Mouse (Mus musculus) embryo, embryonic 10.5 days (tissue): ENCODE data around the gene Ogdh.
"Not testable (repeated sequence)": the region's sequence is repeated elsewhere in the genome, so short reads cannot be mapped to it uniquely, and the experiment has no call there.

Source experiments
- DNase-seq: peaks from one replicate; pipeline ENCODE4 v3.0.0-alpha.2; 2015; ENCODE audit warnings: low spot score

Gene Ogdh

GRCm38 (mm10) chr11:6291401-6292115, at the start of gene Ogdh:
TSS of gene Ogdh (plus strand) at chr11:6291633.
- peak; percentile 99 for DNase-seq

- DNase-seq, result no peak
Measured at GRCm38 (mm10) chr11:6244707-6245106, 46.7 kb upstream of the Ogdh start.

- no peak for DNase-seq
Measured at GRCm38 (mm10) chr11:6252248-6252647, 39.2 kb upstream of the Ogdh start.

DNA sequence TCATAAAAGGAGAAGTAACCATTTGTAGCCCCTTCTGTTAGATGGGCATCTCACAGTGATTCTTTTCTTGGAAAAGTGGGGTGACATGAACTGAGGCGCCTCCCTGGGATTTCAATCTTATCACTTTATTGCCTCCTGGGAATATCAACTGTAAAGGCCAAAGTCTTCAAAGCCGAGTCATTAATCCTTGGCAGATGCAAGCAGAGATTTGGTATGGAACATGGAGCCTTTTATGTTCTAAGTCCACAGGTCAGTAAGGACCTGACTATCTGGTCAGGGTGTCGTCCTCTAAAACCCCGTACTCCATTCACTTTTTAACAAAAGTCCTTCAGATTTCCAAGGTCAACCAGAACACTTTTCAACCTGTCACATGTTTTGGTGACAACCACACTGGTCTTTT, 38.6 kb upstream of the Ogdh start:
- no peak for DNase-seq

GRCm38 (mm10) chr11:6254602-6255001, 36.8 kb upstream of the Ogdh start:
- not testable (repeated sequence) for DNase-seq

DNA sequence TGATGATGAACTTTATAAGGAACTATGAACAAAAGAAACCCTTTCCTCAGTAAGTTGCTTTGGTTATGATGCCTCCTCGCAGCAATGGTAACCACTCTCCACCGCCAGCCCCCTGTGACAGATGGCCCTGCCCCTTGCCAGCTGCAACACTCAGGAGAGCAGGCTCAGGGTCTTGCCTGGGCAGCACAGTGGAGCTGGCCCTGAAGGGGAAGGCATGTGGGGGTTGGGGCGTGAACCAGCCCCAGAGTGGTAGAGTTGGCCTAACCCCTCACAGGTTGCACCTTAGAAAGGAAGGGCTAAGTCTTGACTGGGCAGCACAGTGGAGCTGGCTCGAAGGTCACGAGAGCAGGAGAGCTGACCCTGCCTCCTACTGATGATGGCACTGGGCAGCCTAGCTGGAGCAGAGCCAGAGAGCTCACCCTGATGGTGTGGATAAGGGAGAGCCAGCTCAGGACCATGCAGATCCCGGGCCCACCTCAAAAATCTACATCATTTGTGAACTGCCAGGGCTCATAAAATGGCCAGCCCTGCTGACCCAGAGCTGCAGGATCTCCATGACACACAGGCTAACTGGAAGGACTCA, 34.9 kb upstream of the Ogdh start:
- no peak for DNase-seq

DNA sequence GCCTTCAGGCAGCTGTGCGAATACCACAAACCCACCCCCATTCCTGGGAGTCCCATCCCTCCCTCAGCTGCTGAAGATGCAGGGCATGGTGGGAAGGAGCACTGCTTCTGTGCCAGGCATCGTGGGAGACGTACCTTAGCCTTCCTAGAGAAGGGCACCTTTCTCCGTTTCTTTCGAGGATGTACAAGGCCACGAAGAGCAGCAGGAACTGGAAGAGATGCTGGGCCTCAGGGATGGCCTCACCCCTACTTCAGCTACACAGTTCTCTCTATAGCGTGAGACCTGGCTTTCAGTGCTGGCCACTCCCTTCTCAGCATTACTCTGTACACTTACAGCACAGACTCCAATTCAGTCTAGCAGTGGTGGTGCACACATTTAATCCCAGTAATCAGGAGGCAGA, 32.0 kb upstream of the Ogdh start:
- no peak for DNase-seq

DNA sequence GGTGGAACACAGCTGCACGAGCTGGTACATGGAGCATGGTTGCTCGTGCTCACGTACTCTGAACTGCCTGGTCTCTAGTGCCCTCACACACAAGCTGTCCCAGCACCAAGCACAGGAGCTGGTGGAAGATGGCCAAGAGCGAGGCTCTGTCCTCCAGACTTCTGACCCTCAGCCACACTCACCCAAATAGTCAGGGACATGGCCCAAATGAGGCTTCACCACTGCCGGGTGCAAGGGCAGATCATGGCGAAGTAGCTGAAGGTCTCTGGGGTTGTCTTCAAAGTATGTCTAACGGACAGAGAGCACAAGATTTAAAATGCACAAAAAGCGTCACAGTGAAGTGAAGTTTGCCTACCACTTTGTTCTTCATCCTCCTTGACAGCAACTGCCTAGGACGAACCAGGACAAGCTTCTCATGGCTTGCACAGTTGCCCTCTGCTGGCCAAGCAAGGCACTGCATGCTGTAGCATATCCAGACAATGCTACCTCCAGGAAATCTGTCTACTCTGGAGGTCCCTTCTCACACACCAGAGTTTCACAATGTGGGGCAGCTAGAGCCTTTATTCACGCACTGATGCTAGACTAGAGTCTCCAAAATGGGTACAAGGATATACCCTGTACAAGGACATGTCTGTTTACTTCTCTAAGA, 29.9 kb upstream of the Ogdh start:
- peak; percentile 87 for DNase-seq

DNA sequence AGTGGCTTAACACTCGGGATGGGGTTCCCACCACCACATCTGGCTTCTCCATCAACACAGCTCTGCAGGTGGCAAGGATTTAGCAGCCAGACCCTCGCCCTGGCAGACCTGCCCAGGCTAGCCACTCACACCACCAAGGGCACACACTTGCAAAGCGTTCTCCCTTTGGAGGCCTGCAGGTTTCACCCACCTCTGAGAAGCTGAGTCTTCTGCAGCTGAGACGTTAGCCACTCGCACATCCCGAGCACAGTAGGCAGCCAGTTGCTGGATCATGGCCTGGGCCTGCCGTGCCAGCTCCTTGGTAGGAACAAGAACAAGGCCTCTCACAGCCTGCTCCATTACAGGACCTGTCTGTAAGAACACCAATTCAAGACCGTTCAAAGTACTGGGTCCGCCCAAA, 24.8 kb upstream of the Ogdh start:
- DNase-seq, result no peak

DNA sequence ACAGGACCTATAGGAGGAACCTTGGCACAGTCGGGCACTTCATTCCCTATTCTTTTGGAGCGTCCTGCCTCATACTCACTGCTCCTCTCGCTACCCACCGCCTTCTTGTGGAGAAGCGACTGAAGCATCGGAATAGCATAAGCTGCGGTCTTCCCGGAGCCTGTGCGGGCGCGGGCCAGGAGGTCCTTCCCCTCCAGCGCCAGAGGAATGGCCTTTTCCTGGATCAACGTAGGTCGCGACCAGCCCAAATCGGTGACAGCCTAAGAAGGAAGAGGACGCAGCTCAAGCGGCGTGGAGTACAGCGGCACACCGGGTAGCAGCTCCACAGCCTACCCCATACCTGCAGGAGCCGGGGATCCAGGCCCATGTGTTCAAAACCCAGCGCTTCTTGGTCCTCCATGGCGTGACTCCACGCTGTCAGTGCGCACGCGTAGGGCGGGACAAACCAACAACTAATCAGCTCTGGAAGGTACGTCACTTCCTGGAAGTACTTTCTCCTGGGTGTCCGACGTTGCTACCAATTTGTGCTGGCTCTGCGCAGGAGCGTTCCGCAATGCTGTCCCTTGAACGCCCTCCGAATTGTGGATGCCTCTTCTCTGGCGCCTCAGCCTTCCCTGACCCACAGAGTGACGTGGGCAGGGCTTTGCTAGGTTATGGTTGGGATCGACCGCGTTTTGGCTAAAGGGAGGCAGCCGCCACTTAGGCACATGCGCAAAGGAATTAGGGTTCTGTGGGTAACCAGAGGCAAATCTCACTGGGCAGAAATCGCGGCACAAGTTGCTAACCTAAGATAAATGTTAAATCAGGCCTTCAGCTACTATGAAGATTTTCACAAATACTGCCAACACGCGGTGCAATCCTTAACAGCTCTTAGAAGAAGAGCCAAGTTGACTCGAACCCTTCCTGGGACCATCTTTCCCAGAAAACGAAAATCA, 23.8 kb upstream of the Ogdh start, which contains the start of gene Ddx56:
Gene Ddx56, minus strand, starts transcription at position 453 of the 935 bp plus-strand sequence.
- peak; percentile 97 for DNase-seq

GRCm38 (mm10) chr11:6273607-6274006, 17.8 kb upstream of the Ogdh start:
- no peak for DNase-seq

- peak; percentile 99 for DNase-seq
Measured at GRCm38 (mm10) chr11:6274387-6275093, 16.9 kb upstream of the Ogdh start, which contains the start of gene Tmed4. TSS of gene Tmed4 (minus strand) at chr11:6274870.

- no peak for DNase-seq
Measured at GRCm38 (mm10) chr11:6275094-6275484, 16.3 kb upstream of the Ogdh start.

DNA sequence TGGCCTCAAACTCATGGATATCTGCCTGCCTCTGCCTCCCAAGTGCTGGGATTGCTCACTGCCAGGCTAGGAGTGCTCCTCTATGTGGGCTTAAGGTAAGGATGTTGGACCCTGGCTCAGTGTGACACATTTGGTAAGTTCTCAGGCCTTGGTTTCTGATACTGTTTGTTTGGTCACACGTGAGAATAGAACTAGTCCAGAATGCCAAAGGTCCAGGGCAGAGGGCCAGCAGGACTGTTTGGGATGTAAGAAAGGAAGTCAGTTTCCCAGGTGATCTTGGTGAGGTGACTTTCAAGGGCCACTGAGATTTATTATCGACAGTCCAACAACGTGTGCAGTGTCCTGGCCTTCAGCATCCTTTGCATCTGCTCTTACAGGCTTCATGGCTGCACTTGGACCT, 15.0 kb upstream of the Ogdh start:
- no peak for DNase-seq

- no peak for DNase-seq
Measured at GRCm38 (mm10) chr11:6282940-6283339, 8.5 kb upstream of the Ogdh start.

DNA sequence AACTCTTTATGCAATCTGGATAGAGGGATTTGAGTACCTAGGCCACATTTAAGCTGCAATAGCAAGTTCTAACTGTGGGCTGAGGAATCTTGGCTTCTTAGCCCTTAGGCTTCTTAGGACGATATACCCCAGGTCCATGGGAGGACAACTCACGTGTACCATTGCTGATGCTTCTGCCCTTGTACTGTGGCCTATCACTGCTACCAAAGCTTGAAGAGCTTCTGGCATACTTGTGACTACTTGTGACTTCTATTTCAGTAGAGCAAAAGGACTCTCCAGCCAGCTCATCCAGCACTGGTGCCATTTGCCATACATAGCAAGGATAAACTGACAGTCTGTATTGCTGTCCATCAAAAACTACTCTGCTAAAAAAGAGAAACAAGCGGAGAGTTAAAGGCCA, 1.3 kb upstream of the Ogdh start:
- DNase-seq, result no peak

DNA sequence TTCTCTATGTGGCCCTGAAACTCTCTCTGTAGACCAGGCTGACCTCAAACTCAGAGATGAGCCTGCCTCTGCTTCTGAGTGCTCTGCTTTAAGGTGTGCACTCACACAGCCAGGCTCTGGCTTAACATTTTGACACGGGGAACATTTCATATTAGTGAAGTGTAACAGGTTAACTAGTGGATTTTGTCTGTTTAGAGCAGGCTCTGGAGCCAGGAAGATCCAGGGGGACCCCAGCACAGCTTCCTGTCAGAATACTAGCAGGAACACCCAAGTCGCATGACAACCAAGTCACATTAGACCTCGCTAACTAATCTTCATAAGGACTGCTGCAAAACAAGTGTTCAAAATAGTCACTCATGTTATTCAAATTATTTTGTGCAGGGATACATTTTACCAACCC, 550 bp upstream of the Ogdh start:
- no peak for DNase-seq

GRCm38 (mm10) chr11:6292116-6292987, 919 bp downstream of the Ogdh start:
- peak; percentile 80 for DNase-seq

DNA sequence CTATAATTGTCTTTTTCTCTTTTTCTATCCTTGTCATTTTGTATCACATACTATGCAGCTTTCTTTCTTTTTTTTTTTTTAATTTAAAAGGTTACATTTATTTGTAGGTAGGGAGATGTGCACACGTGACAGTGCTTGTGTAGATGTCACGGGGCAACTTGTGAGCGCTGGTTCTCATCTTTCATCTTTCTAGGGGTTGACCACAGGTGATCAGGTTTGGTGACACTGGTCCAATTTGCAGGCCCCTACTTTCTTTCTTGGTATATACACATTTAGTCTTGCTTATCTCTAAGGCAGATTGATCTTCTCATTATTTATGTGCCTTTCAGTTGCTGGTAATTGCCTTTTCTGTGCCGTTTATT, 1.5 kb downstream of the Ogdh start:
- no peak for DNase-seq

- DNase-seq, result no peak
Measured at GRCm38 (mm10) chr11:6293601-6294000, 2.2 kb downstream of the Ogdh start.

DNA sequence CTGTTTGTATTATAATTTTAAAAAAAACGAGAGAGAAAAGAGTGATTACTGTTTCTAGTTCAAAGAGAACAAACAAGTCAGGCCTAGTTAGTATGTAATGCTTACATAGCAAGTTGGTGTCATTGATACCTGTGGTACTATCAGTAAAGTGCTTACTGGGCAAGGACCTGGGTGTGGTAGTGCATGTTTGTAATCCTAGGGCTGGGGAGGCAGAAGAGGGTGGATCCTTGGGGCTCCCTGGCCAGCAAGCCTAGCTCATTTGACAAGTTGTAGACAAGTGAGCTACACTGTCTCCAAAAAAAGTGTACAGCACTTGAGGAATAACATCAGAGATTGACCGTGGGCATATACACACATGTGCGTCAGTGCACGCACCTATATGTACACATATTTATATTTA, 3.2 kb downstream of the Ogdh start:
- no peak for DNase-seq
